Mouse (Mus musculus): ENCODE measurements around the gene Unc79. TPM values are rescaled to one million over a fixed set of nuclear protein-coding genes. Genes with fewer than 3 reads are reported as not detected.

Unc79 gene
- polyA plus RNA-seq, 1 experiment, result not detected

GRCm38 (mm10) chr12:103073953-103074352 is 125.3 kb downstream of the Unc79 start:
- no peak for TF ChIP-seq GATA1 (IDR thresholded peaks at IDR 0.05; ENCODE audit: low read length)

- TF ChIP-seq GATA1 (IDR thresholded peaks at IDR 0.05; ENCODE audit: low read length), result no peak
Observed at GRCm38 (mm10) chr12:103078751-103079150, 130.1 kb downstream of the Unc79 start.

- TF ChIP-seq GATA1 (IDR thresholded peaks at IDR 0.05; ENCODE audit: low read length), result no peak
Observed at GRCm38 (mm10) chr12:103080055-103080454, 131.4 kb downstream of the Unc79 start.

GRCm38 (mm10) chr12:103091831-103092230 is 143.2 kb downstream of the Unc79 start:
- no peak for TF ChIP-seq GATA1 (IDR thresholded peaks at IDR 0.05; ENCODE audit: low read length)

GRCm38 (mm10) chr12:103095160-103095559 is 146.5 kb downstream of the Unc79 start:
- no peak for TF ChIP-seq GATA1 (IDR thresholded peaks at IDR 0.05; ENCODE audit: low read length)

GRCm38 (mm10) chr12:103099185-103099584 is 150.5 kb downstream of the Unc79 start:
- no peak for TF ChIP-seq GATA1 (IDR thresholded peaks at IDR 0.05; ENCODE audit: low read length)

- TF ChIP-seq GATA1 (IDR thresholded peaks at IDR 0.05; ENCODE audit: low read length), result no peak
Observed at GRCm38 (mm10) chr12:103100088-103100487, 151.4 kb downstream of the Unc79 start.

GRCm38 (mm10) chr12:103103041-103103440 is 154.4 kb downstream of the Unc79 start:
- no peak for TF ChIP-seq GATA1 (IDR thresholded peaks at IDR 0.05; ENCODE audit: low read length)

GRCm38 (mm10) chr12:103103601-103104000 is 154.9 kb downstream of the Unc79 start:
- TF ChIP-seq GATA1 (IDR thresholded peaks at IDR 0.05; ENCODE audit: low read length), result no peak

GRCm38 (mm10) chr12:103109301-103109700 is 160.6 kb downstream of the Unc79 start:
- no peak for TF ChIP-seq GATA1 (IDR thresholded peaks at IDR 0.05; ENCODE audit: low read length)

GRCm38 (mm10) chr12:103116639-103117038 is 168.0 kb downstream of the Unc79 start:
- no peak for TF ChIP-seq GATA1 (IDR thresholded peaks at IDR 0.05; ENCODE audit: low read length)

GRCm38 (mm10) chr12:103117517-103118193 is 169.0 kb downstream of the Unc79 start:
- no peak for TF ChIP-seq GATA1 (IDR thresholded peaks at IDR 0.05; ENCODE audit: low read length)

GRCm38 (mm10) chr12:103121928-103122327 is 173.3 kb downstream of the Unc79 start:
- TF ChIP-seq GATA1 (IDR thresholded peaks at IDR 0.05; ENCODE audit: low read length), result no peak

- TF ChIP-seq GATA1 (IDR thresholded peaks at IDR 0.05; ENCODE audit: low read length), result no peak
Observed at GRCm38 (mm10) chr12:103123861-103124260, 175.2 kb downstream of the Unc79 start.

- TF ChIP-seq GATA1 (IDR thresholded peaks at IDR 0.05; ENCODE audit: low read length), result no peak
Observed at GRCm38 (mm10) chr12:103128914-103129313, 180.3 kb downstream of the Unc79 start.

- no peak for TF ChIP-seq GATA1 (IDR thresholded peaks at IDR 0.05; ENCODE audit: low read length)
Observed at GRCm38 (mm10) chr12:103129395-103130248, 181.0 kb downstream of the Unc79 start.

- TF ChIP-seq GATA1 (IDR thresholded peaks at IDR 0.05; ENCODE audit: low read length), result no peak
Observed at GRCm38 (mm10) chr12:103131419-103131818, 182.8 kb downstream of the Unc79 start.

Measured in G1E-ER4 (cell line).